Mouse (Mus musculus) ES-Bruce4 (cell line): ENCODE data around the gene Hoxc8.

Experiments
- CTCF ChIP-seq: IDR thresholded peaks from one replicate; pipeline ENCODE4 v1.8.1; 2011; ENCODE audit warnings: low read depth, low read length
- EP300 ChIP-seq: IDR thresholded peaks from 2 replicates; pipeline ENCODE4 v1.6.1; 2011; ENCODE audit warnings: low read depth, low read length; ENCODE audit not compliant: insufficient read depth

DNA sequence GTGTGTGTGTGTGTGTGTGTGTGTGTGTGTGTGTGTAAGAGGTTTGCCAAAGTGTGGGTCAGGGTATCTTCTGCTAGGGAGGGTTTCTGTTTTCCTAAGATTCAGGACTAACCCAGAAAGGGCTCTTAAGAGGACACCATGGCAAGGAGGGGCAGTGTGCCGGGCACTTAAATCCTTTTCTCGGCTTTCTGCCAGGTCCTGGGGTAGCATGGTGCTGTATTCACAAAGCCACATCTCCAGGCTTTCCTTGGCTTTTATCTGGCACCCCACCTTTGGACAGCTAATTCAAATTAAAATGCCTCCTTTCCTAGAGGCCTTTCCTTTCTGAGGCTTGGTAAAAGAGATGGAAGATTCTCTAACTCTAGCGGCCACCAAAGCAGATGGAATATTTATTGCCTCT lies 49.2 kb downstream of the Hoxc8 start:
- TF ChIP-seq CTCF, result no peak
- no peak for TF ChIP-seq EP300
